Mouse (Mus musculus) liver, adult 2 months (tissue): Measurements from ENCODE around the gene Kcnip2.

ENCODE experiments used
- CTCF ChIP-seq: fragments of 200-500 bp; IDR thresholded peaks from 2 replicates; pipeline ENCODE4 v1.5.1; 2011; ENCODE audit warnings: low read depth, low read length, control low read depth
- POLR2A ChIP-seq: fragments of 200-500 bp; IDR thresholded peaks from 2 replicates; pipeline ENCODE4 v1.6.1; 2011; ENCODE audit warnings: low read length, control low read depth; ENCODE audit not compliant: insufficient read depth; ENCODE audit errors: extremely low read depth

GRCm38 (mm10) chr19:45837050-45837994, 21.5 kb upstream of the Kcnip2 start:
- TF ChIP-seq CTCF (no peak), POLR2A (no peak)
